Mouse (Mus musculus) stomach, adult 2 months (tissue): ENCODE results near the gene Ptpn1. TPM values are rescaled to one million over a fixed set of nuclear protein-coding genes. Genes with fewer than 3 reads are reported as not detected.

Source experiments
- polyA plus RNA-seq: library from polyadenylated mRNA; depleted of rRNA; stranded (reverse); fragments of >200 nt; gene quantifications from 2 replicates; pipeline ENCODE4 v1.2.3, GENCODE M21; 2012; rRNA removed

The Ptpn1 gene
- polyA plus RNA-seq = 21.1 and 22.6 TPM in 2 replicates

GRCm38 (mm10) chr2:167931985-167932726 lies at the start of gene Ptpn1:
Ptpn1 (plus strand) TSS chr2:167932057.

GRCm38 (mm10) chr2:168009936-168010668 lies 78.2 kb downstream of the Ptpn1 start, which contains the start of gene Ripor3:
Ripor3 (minus strand) TSS chr2:168010618.

Other genes starting within 250 kb of the Ptpn1 start
- 157 and 492 TPM in 2 replicates for gene Cebpb, start 243.1 kb upstream of the Ptpn1 start, polyA plus RNA-seq
- gene Tmem189, start 242.2 kb upstream of the Ptpn1 start, polyA plus RNA-seq = 259 and 328 TPM in 2 replicates
- gene Ripor3, start 78.6 kb downstream of the Ptpn1 start, polyA plus RNA-seq = 5.0 and 12.0 TPM in 2 replicates
- 10.2 and 13.0 TPM in 2 replicates for gene Pard6b, start 148.9 kb downstream of the Ptpn1 start, polyA plus RNA-seq